Mouse (Mus musculus): ENCODE data around the gene Rtn1.

- TF ChIP-seq TAL1 (IDR thresholded peaks at IDR 0.05; ENCODE audit: low read length) (no peak), GATA1 (IDR thresholded peaks at IDR 0.05; ENCODE audit: low read length) (no peak)
Observed at GRCm38 (mm10) chr12:72301431-72301830, 107.4 kb downstream of the Rtn1 start.
